Mouse (Mus musculus) midbrain, postnatal 0 days (tissue): ENCODE data around the gene Gapvd1. TPM values are rescaled to one million over a fixed set of nuclear protein-coding genes. Genes with fewer than 3 reads are reported as not detected.

Experiments used
- ATAC-seq: fragments of 200-750 bp; cut with Nextera tagmentation; 2 replicates; pipeline ENCODE4 v1.8.0; 2017; ENCODE audit warnings: moderate number of reproducible peaks, mild to moderate bottlenecking, moderate TSS enrichment, moderate library complexity; ENCODE audit not compliant: low FRiP score
- DNase-seq: peaks from one replicate; pipeline ENCODE4 v3.0.0-alpha.2; 2015; ENCODE audit warnings: low spot score
- H3K27ac ChIP-seq: fragments of 300-500 bp; sonication (generic); 2 replicates; pipeline ENCODE4 v1.5.1; 2014; ENCODE audit warnings: low read depth, mild to moderate bottlenecking, low read length, mixed read lengths
- H3K27me3 ChIP-seq: fragments of 300-500 bp; sonication (generic); 2 replicates; pipeline ENCODE4 v1.6.1; 2014; ENCODE audit warnings: low read length, control low read depth, mixed read lengths; ENCODE audit not compliant: insufficient read depth
- H3K36me3 ChIP-seq: fragments of 300-500 bp; sonication (generic); 2 replicates; pipeline ENCODE4 v1.6.1; 2014; ENCODE audit warnings: low read length, control low read depth, mixed read lengths; ENCODE audit not compliant: insufficient read depth
- H3K4me1 ChIP-seq: fragments of 300-500 bp; sonication (generic); 2 replicates; pipeline ENCODE4 v1.6.1; 2014; ENCODE audit warnings: mild to moderate bottlenecking, control low read depth, antibody characterized with exemption, low read length, mixed read lengths; ENCODE audit not compliant: insufficient read depth
- H3K4me2 ChIP-seq: fragments of 300-500 bp; sonication (generic); 2 replicates; pipeline ENCODE4 v1.6.1; 2014; ENCODE audit warnings: low read depth, mild to moderate bottlenecking, low read length, mixed read lengths; ENCODE audit not compliant: poor library complexity, severe bottlenecking
- H3K4me3 ChIP-seq: fragments of 300-500 bp; sonication (generic); 2 replicates; pipeline ENCODE4 v1.5.1; 2014; ENCODE audit warnings: low read depth, mild to moderate bottlenecking, low read length, moderate library complexity
- H3K9ac ChIP-seq: fragments of 300-500 bp; sonication (generic); replicated peaks from 2 replicates; pipeline ENCODE4 v1.6.1; 2014; ENCODE audit warnings: mild to moderate bottlenecking, low read length, moderate library complexity, mixed read lengths; ENCODE audit not compliant: poor library complexity, severe bottlenecking
- H3K9me3 ChIP-seq: fragments of 300-500 bp; sonication (generic); 2 replicates; pipeline ENCODE4 v1.6.1; 2016; ENCODE audit warnings: low read length, control low read depth
- CTCF ChIP-seq: IDR thresholded peaks from 2 replicates; pipeline ENCODE4 v1.5.1; 2016; ENCODE audit warnings: antibody characterized with exemption, mild to moderate bottlenecking
- WGBS: fragments of 180-500 bp; shearing (Covaris S2); extraction: QIAGEN DNeasy Blood & Tissue Kit; methylation state at CpG from one replicate; pipeline ENCODE4 v1.1.7; 2014; 5-methylcytosine and 5-hydroxymethylcytosine counted together
- polyA plus RNA-seq: library from polyadenylated mRNA; unstranded; fragments of >200 nt; fragmentation: Nextera tagmentation; extraction: Ambion mirVana; gene quantifications from 2 replicates; pipeline ENCODE4 v1.2.1, GENCODE M21; 2015
- total RNA-seq: library from RNA; depleted of rRNA; stranded (reverse); fragments of >200 nt; gene quantifications from 2 replicates; pipeline ENCODE4 v1.2.3, GENCODE M21; 2014

The Gapvd1 gene
- total and polyA plus RNA-seq, 2 experiments from 2014 or later, result 87.9 to 89.2 TPM

DNA sequence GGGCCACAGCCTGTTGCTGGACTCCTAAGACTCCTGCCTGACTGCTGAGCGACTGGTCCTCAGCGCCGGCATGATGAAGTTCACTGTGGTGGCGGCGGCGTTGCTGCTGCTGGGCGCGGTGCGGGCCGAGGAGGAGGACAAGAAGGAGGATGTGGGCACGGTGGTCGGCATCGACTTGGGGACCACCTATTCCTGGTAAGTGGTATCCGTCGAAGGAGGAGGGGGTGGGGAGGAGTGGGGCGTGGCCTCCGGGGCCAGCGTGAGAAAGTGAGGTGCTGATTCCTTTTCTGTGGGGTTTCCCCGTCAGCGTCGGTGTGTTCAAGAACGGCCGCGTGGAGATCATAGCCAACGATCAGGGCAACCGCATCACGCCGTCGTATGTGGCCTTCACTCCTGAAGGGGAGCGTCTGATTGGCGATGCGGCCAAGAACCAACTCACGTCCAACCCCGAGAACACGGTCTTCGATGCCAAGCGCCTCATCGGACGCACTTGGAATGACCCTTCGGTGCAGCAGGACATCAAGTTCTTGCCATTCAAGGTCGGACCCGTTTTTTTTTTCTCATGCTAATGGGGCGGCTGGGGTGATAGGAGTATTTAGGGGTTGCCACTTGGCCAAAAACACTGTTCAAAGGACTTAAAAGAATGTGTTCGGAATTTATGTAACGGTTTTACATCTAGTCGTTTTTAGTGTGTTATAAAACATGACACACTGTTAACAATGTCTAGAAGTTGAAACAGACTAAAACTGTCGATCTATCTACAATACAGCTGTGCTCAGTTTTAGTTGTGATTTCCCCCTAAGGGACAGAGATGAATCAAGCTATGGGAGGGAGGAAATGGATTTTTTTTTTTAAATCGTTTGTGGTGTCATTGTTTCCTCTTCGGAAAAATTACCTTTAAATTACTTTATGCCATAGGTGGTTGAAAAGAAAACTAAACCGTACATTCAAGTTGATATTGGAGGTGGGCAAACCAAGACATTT, 17.5 kb upstream of the Gapvd1 start:
- H3K4me1 ChIP-seq, result peaks cover 13% of the 10 kb centered on the region; the same call in 1 of the 2 replicates
- ATAC-seq, result peak; percentile 19; the same call in 1 of the 2 replicates

DNA sequence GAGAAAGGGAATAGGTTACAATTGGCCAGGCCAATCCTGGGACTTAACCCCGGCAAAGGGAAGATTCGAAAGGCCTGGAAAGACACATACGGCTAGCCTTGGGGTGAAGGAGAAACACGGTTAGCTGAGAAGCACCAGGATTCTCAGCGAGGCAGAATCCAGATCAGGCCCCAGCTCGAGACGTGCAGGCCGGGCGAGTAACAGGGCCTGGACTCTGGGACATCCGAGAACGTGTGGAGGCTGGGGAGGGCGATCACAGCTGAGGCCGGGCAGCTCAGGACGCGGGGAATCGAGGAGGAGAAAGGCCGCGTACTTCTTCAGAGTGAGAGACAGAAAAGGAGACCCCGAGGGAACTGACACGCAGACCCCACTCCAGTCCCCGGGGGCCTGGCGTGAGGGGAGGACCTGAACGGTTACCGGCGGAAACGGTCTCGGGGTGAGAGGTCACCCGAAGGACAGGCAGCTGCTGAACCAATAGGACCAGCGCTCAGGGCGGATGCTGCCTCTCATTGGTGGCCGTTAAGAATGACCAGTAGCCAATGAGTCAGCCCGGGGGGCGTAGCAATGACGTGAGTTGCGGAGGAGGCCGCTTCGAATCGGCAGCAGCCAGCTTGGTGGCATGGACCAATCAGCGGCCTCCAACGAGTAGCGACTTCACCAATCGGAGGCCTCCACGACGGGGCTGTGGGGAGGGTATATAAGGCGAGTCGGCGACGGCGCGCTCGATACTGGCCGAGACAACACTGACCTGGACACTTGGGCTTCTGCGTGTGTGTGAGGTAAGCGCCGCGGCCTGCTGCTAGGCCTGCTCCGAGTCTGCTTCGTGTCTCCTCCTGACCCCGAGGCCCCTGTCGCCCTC, 16.6 kb upstream of the Gapvd1 start, which contains the start of gene Hspa5:
TSS of gene Hspa5 (plus strand) at position 603 of the 859 bp plus-strand sequence.
- H3K4me3 ChIP-seq, result peak within 1 kb of the TSS; percentile 88
- peak within 1 kb of the TSS; percentile 98 for H3K9ac ChIP-seq
- TF ChIP-seq CTCF, result no peak
- peak within 1 kb of the TSS; percentile 95 for H3K27ac ChIP-seq
- H3K9me3 ChIP-seq, result no peaks in the 10 kb centered on the region
- peaks cover 26% of the 10 kb centered on the region for H3K36me3 ChIP-seq
- ATAC-seq, result peak; percentile 99
- no peaks in the 10 kb centered on the region for H3K27me3 ChIP-seq
- peak; percentile 100 for DNase-seq
- H3K4me1 ChIP-seq, result peaks cover 13% of the 10 kb centered on the region; the same call in 1 of the 2 replicates
- under 1% methylated on average over 56 of the region's 60 CpGs for WGBS
- H3K4me2 ChIP-seq, result peak within 1 kb of the TSS; percentile 66

More for the DNA sequence above, 17.5 kb upstream of the Gapvd1 start:
- Histone ChIP-seq H3K4me2 (peak overlapping the region; percentile 62), H3K36me3 (peaks cover 28% of the 10 kb centered on the region), H3K4me3 (peak overlapping the region; percentile 88), H3K9me3 (no peaks in the 10 kb centered on the region), H3K27me3 (no peaks in the 10 kb centered on the region), H3K9ac (peak overlapping the region; percentile 98), H3K27ac (peak overlapping the region; percentile 95)
- 4% methylated on average over 50 of the region's 50 CpGs for whole genome bisulfite sequencing
- no peak for TF ChIP-seq CTCF
- DNase-seq, result peak; percentile 22

DNA sequence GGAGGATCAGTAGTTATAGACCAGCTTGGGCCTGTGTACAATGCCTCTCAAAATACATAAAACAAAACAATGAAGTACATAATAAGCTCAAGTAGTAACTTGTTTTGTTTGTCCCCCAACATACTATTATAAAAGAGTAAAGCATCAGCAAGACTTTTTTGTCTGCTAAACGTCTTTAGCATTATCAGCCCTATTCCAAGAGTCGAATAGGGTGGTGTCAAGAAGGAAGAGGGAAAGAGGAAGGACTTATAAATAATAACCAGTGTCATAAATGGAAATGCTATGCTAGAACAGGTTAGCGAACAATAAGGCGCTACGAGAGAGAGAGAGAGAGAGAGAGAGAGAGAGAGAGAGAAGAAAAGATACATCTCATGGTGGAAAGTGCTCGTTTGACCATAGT, 15.9 kb upstream of the Gapvd1 start:
- Histone ChIP-seq H3K36me3 (peaks cover 20% of the 10 kb centered on the region), H3K4me3 (peak overlapping the region; percentile 88), H3K27ac (peak overlapping the region; percentile 90), H3K9ac (peak overlapping the region; percentile 95), H3K9me3 (no peaks in the 10 kb centered on the region), H3K4me1 (peaks cover 13% of the 10 kb centered on the region; the same call in 1 of the 2 replicates), H3K4me2 (peak overlapping the region; percentile 66), H3K27me3 (no peaks in the 10 kb centered on the region)
- WGBS, result 6% methylated on average over 6 of the region's 6 CpGs
- DNase-seq (no peak), ATAC-seq (no peak)
- TF ChIP-seq CTCF, result no peak

DNA sequence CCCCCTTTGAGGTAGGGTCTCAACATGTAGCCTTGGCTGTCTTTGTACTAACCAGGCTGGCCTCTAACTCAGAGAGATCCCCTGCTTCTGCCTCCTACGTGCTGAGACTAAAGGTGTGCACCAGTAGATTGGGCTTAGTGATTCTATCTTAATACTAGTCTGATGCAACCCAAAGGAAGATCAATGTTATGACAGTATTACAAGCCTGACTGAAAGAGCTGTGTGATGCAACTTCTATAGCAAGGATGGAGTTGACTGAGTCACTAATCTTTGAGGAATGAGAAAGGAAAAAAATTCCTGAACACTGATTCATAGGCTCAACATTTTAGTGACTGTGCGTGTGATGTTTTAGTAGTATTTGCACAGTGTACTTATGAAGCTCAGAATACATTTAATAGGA, 15.0 kb upstream of the Gapvd1 start:
- no peak overlapping the region for H3K4me3 ChIP-seq
- ATAC-seq (no peak), DNase-seq (no peak)
- peaks cover 16% of the 10 kb centered on the region for H3K36me3 ChIP-seq
- no peaks in the 10 kb centered on the region for H3K27me3 ChIP-seq
- H3K9ac ChIP-seq, result no peak overlapping the region
- TF ChIP-seq CTCF, result no peak
- no peaks in the 10 kb centered on the region for H3K9me3 ChIP-seq
- no peak overlapping the region for H3K27ac ChIP-seq
- WGBS, result 97% methylated on average over 2 of the region's 2 CpGs
- H3K4me2 ChIP-seq, result no peak overlapping the region
- H3K4me1 ChIP-seq, result peaks cover 13% of the 10 kb centered on the region; the same call in 1 of the 2 replicates

DNA sequence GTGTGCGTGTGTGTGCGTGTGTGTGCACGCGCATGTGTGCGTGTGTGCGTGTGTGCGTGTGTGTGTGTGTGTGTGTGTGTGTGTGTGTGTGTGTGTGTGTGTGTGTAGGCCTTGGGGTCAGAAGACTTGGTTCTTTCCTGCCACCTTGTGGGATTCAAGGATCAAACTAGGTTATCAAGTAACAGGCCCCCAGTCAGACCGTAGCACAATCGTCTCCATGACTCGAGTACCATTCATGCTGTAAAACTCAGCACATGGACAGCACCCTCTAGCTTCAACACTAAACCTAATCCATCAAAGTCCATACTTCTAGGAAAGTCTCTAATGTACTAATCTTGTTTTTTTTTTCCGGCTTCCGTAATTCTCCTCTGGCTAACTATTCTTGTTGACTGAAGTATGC, 9.8 kb upstream of the Gapvd1 start:
- Histone ChIP-seq H3K4me3 (no peak overlapping the region), H3K36me3 (no peaks in the 10 kb centered on the region), H3K9me3 (no peaks in the 10 kb centered on the region), H3K9ac (no peak overlapping the region), H3K27ac (no peak overlapping the region), H3K27me3 (no peaks in the 10 kb centered on the region), H3K4me2 (no peak overlapping the region), H3K4me1 (no peaks in the 10 kb centered on the region)
- no peak for DNase-seq
- 50% methylated on average over 12 of the region's 12 CpGs for WGBS
- no peak for ATAC-seq
- peak; percentile 40 for TF ChIP-seq CTCF
